Mouse (Mus musculus) adipocyte (in vitro differentiated cells): Measurements from ENCODE around the gene Fcrls.
A peak's percentile ranks its signal among the peaks of the same experiment; 100 is the strongest.

ENCODE experiments used
- DNase-seq: peaks from one replicate; pipeline ENCODE4 v3.0.0-alpha.2; 2016; ENCODE audit warnings: low spot score

Gene Fcrls

GRCm38 (mm10) chr3:87263436-87263835 is at the start of gene Fcrls:
Fcrls (minus strand) TSS chr3:87263738.
- no peak for DNase-seq

- peak; percentile 18 for DNase-seq
Measured at GRCm38 (mm10) chr3:87309922-87310321, 46.4 kb upstream of the Fcrls start.

- DNase-seq: no peak
Measured at GRCm38 (mm10) chr3:87299901-87300300, 36.4 kb upstream of the Fcrls start.

GRCm38 (mm10) chr3:87274372-87274771 is 10.8 kb upstream of the Fcrls start:
- no peak for DNase-seq

GRCm38 (mm10) chr3:87266581-87266980 is 3.0 kb upstream of the Fcrls start:
- DNase-seq: peak; percentile 5

GRCm38 (mm10) chr3:87255239-87255638 is 8.3 kb downstream of the Fcrls start:
- DNase-seq: no peak

- DNase-seq: no peak
Measured at GRCm38 (mm10) chr3:87249571-87249970, 14.0 kb downstream of the Fcrls start.

- DNase-seq: no peak
Measured at GRCm38 (mm10) chr3:87247292-87247691, 16.2 kb downstream of the Fcrls start.

- DNase-seq: peak; percentile 67
Measured at GRCm38 (mm10) chr3:87243654-87244053, 19.9 kb downstream of the Fcrls start.

GRCm38 (mm10) chr3:87240909-87241308 is 22.6 kb downstream of the Fcrls start:
- DNase-seq: no peak

GRCm38 (mm10) chr3:87223636-87224035 is 39.9 kb downstream of the Fcrls start:
- no peak for DNase-seq

- DNase-seq: no peak
Measured at GRCm38 (mm10) chr3:87222346-87222745, 41.2 kb downstream of the Fcrls start.

GRCm38 (mm10) chr3:87215176-87215575 is 48.4 kb downstream of the Fcrls start:
- no peak for DNase-seq

- no peak for DNase-seq
Measured at GRCm38 (mm10) chr3:87214221-87214864, 49.2 kb downstream of the Fcrls start.

GRCm38 (mm10) chr3:87206336-87207075 is 57.0 kb downstream of the Fcrls start:
- no peak for DNase-seq
